Mouse (Mus musculus) brain, embryonic 14.5 days (tissue): ENCODE measurements around the gene Stra8.

Experiments
- CTCF ChIP-seq: fragments of 200-500 bp; IDR thresholded peaks from 2 replicates; pipeline ENCODE4 v1.5.1; 2012; ENCODE audit warnings: inconsistent platforms, mild to moderate bottlenecking, moderate library complexity, borderline replicate concordance; ENCODE audit not compliant: insufficient read depth, insufficient read length; ENCODE audit errors: extremely low read depth
- POLR2A ChIP-seq: fragments of 200-500 bp; IDR thresholded peaks from 2 replicates; pipeline ENCODE4 v1.6.1; 2012; ENCODE audit warnings: mild to moderate bottlenecking, inconsistent platforms, borderline replicate concordance; ENCODE audit not compliant: poor library complexity, insufficient read depth, insufficient read length, severe bottlenecking; ENCODE audit errors: extremely low read depth

- TF ChIP-seq POLR2A (no peak), CTCF (no peak)
These were observed 17.4 kb upstream of the Stra8 start for GRCm38 (mm10) chr6:34902578-34902977.
